Mouse (Mus musculus): Measurements from ENCODE around the gene Clrn3.

DNA sequence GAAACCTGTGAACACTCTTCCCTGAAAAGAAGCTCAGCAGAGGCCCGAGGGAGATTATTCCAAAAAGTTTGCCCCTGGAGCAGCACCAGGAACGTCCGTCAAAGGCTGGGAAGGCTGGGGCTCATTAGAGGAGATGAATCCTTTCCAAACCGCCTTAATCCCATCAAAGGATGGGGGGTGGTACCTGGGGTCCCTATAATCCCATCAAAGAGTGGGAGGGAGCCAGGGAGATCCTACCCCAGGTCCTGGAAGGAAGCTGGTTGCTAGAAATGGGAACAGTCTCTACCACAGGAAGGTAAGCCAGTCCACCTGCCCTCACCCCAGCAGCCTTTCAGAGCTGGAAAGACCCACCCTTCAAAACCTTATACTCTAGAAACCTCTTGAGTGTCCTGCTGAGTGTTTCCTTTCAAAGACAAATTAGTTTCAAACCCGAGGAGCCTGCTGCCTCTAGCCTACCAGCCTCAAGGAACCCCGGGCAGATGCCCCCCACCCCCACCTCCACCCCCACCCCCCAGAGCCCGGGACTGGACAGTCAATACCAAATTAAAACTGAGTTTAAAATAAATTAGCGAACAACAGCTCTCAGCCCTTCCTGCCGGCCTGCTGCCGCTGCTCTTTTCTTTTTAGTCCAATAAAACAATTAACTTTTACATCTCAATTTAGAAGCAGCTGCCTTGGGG, 43.2 kb downstream of the Clrn3 start:
- TF ChIP-seq POLR2A (IDR thresholded peaks at IDR 0.05; ENCODE audit: low read depth, low read length) (no peak), CTCF (conservative IDR thresholded peaks at IDR 0.05; ENCODE audit: insufficient read depth, insufficient read length, low read depth, low read length) (no peak)
